Mouse (Mus musculus) lung, postnatal 14 days (tissue): ENCODE data around the gene Crispld2.

Experiments
- DNase-seq: peaks from one replicate; pipeline ENCODE4 v3.0.0; 2021

Gene Crispld2

GRCm38 (mm10) chr8:120001712-120002111 lies 9.5 kb downstream of the Crispld2 start:
- peak; percentile 52 for DNase-seq

- DNase-seq, result peak; percentile 28
Observed at GRCm38 (mm10) chr8:120002348-120002747, 10.1 kb downstream of the Crispld2 start.

- DNase-seq, result peak; percentile 81
Observed at GRCm38 (mm10) chr8:120004154-120004702, 12.0 kb downstream of the Crispld2 start.

GRCm38 (mm10) chr8:120004705-120005381 lies 12.6 kb downstream of the Crispld2 start:
- no peak for DNase-seq

GRCm38 (mm10) chr8:120006645-120007160 lies 14.5 kb downstream of the Crispld2 start:
- no peak for DNase-seq

- no peak for DNase-seq
Observed at GRCm38 (mm10) chr8:120007178-120007577, 14.9 kb downstream of the Crispld2 start.

- no peak for DNase-seq
Observed at GRCm38 (mm10) chr8:120009284-120009683, 17.0 kb downstream of the Crispld2 start.

GRCm38 (mm10) chr8:120012491-120012890 lies 20.3 kb downstream of the Crispld2 start:
- no peak for DNase-seq

GRCm38 (mm10) chr8:120012927-120013326 lies 20.7 kb downstream of the Crispld2 start:
- no peak for DNase-seq

GRCm38 (mm10) chr8:120014267-120015023 lies 22.2 kb downstream of the Crispld2 start:
- DNase-seq, result no peak

- DNase-seq, result no peak
Observed at GRCm38 (mm10) chr8:120015916-120016315, 23.7 kb downstream of the Crispld2 start.

- DNase-seq, result no peak
Observed at GRCm38 (mm10) chr8:120016424-120016823, 24.2 kb downstream of the Crispld2 start.

- DNase-seq, result no peak
Observed at GRCm38 (mm10) chr8:120017349-120017748, 25.1 kb downstream of the Crispld2 start.

GRCm38 (mm10) chr8:120017786-120018185 lies 25.5 kb downstream of the Crispld2 start:
- DNase-seq, result no peak

GRCm38 (mm10) chr8:120018379-120018778 lies 26.1 kb downstream of the Crispld2 start:
- no peak for DNase-seq

- DNase-seq, result no peak
Observed at GRCm38 (mm10) chr8:120019297-120019696, 27.1 kb downstream of the Crispld2 start.

GRCm38 (mm10) chr8:120020298-120020697 lies 28.1 kb downstream of the Crispld2 start:
- no peak for DNase-seq

GRCm38 (mm10) chr8:120026199-120026598 lies 34.0 kb downstream of the Crispld2 start:
- DNase-seq, result no peak

- no peak for DNase-seq
Observed at GRCm38 (mm10) chr8:120026991-120027390, 34.8 kb downstream of the Crispld2 start.

- no peak for DNase-seq
Observed at GRCm38 (mm10) chr8:120030447-120030846, 38.2 kb downstream of the Crispld2 start.

- no peak for DNase-seq
Observed at GRCm38 (mm10) chr8:120032549-120033208, 40.4 kb downstream of the Crispld2 start.

- DNase-seq, result no peak
Observed at GRCm38 (mm10) chr8:120034471-120034870, 42.2 kb downstream of the Crispld2 start.

GRCm38 (mm10) chr8:120036111-120036510 lies 43.9 kb downstream of the Crispld2 start:
- DNase-seq, result no peak
